In genomic region chr7:4842077-4842476, GRCm38 (mm10) we compare ENCODE assay signal across 11 mouse cellular contexts. TPM values are rescaled to one million over a fixed set of nuclear protein-coding genes. Genes with fewer than 3 reads are reported as not detected.
DNase-seq lines count a peak whose midpoint lies in the region; ATAC-seq lines count a peak whose summit lies in the region.
"Had no signal": no experiment of that assay in that cellular context is flagged by ENCODE, and none has a peak within 500 bp of the region (broad histone marks: within the 10 kb centered on the region; RNA-seq: fewer than 3 reads in every experiment).

No protein-coding gene starts in this region.

- ATAC-seq in kidney, embryonic 14.5 days (ENCODE audit: low FRiP score, low TSS enrichment): no peak
- no peak for ATAC-seq in forebrain, embryonic 16.5 days
- 0 out of 2 replicates have a peak, but pooled peaks have one; percentile 2 for ATAC-seq in neural tube, embryonic 15.5 days (ENCODE audit: low FRiP score)
- no peak for ATAC-seq in activated CD4-positive, CD25-positive, alpha-beta regulatory T cell, adult 4 months

- peaks cover 15% of the 10 kb centered on the region; the same call in 1 of the 2 replicates for H3K4me1 ChIP-seq in kidney, embryonic 14.5 days (ENCODE audit: control insufficient read depth, insufficient read depth, low read length)
- peaks cover 31% of the 10 kb centered on the region for H3K4me1 ChIP-seq in forebrain, embryonic 16.5 days (replicated peaks; ENCODE audit: control insufficient read depth, insufficient read depth, low read length)
- H3K4me1 ChIP-seq in neural tube, embryonic 15.5 days: peaks cover 39% of the 10 kb centered on the region

- no peaks in the 10 kb centered on the region for H3K36me3 ChIP-seq in kidney, embryonic 14.5 days (ENCODE audit: control insufficient read depth, insufficient read depth, low read length)
- no peaks in the 10 kb centered on the region for H3K36me3 ChIP-seq in forebrain, embryonic 16.5 days (ENCODE audit: control insufficient read depth, insufficient read depth)
- H3K36me3 ChIP-seq in neural tube, embryonic 15.5 days: no peaks in the 10 kb centered on the region

- H3K27ac ChIP-seq in kidney, embryonic 14.5 days (ENCODE audit: low read depth, low read length): no peak overlapping the region
- peak overlapping the region; percentile 23; the same call in 1 of the 2 replicates for H3K27ac ChIP-seq in forebrain, embryonic 16.5 days (ENCODE audit: low read length)
- peak overlapping the region; percentile 87 for H3K27ac ChIP-seq in neural tube, embryonic 15.5 days (replicated peaks)

- H3K4me2 ChIP-seq in kidney, embryonic 14.5 days (replicated peaks; ENCODE audit: low read depth, low read length): 0 out of 2 replicates have a peak overlapping the region, but pooled peaks have one; percentile 29
- H3K4me2 ChIP-seq in forebrain, embryonic 16.5 days (ENCODE audit: low read length): peak overlapping the region; percentile 82
- peak overlapping the region; percentile 80 for H3K4me2 ChIP-seq in neural tube, embryonic 15.5 days

- DNase-seq in kidney, postnatal 10 days: no peak
- DNase-seq in layer of hippocampus, postnatal 36 days: peak; percentile 62 to 74
- DNase-seq in adrenal gland, adult 2 months: no peak
- DNase-seq in thymus, postnatal 25 days: no peak
- DNase-seq: heart, postnatal 36 days had no signal

- WGBS in kidney, embryonic 14.5 days: 67% methylated on average over 5 of the region's 5 CpGs
- WGBS in forebrain, embryonic 16.5 days: 43% methylated on average over 5 of the region's 5 CpGs
- WGBS in neural tube, embryonic 15.5 days: 34% methylated on average over 5 of the region's 5 CpGs

- no peak overlapping the region for H3K4me3 ChIP-seq in kidney, embryonic 14.5 days (ENCODE audit: low read length)
- peak overlapping the region; percentile 62 for H3K4me3 ChIP-seq in forebrain, embryonic 16.5 days (replicated peaks; ENCODE audit: low read length)
- peak overlapping the region; percentile 49 for H3K4me3 ChIP-seq in neural tube, embryonic 15.5 days (replicated peaks)
- H3K4me3 ChIP-seq: myocyte had no signal

- no peak overlapping the region for H3K9ac ChIP-seq in kidney, embryonic 14.5 days (ENCODE audit: low read depth, low read length)
- peak overlapping the region; percentile 18 for H3K9ac ChIP-seq in forebrain, embryonic 16.5 days (replicated peaks; ENCODE audit: low read depth, low read length)
- peak overlapping the region; percentile 20 for H3K9ac ChIP-seq in neural tube, embryonic 15.5 days (replicated peaks)

- no peaks in the 10 kb centered on the region for H3K9me3 ChIP-seq in kidney, embryonic 14.5 days (ENCODE audit: control insufficient read depth, low read length)
- no peaks in the 10 kb centered on the region for H3K9me3 ChIP-seq in forebrain, embryonic 16.5 days (ENCODE audit: control insufficient read depth, low read length)
- H3K9me3 ChIP-seq in neural tube, embryonic 15.5 days (replicated peaks): no peaks in the 10 kb centered on the region

- peaks cover 45% of the 10 kb centered on the region for H3K27me3 ChIP-seq in kidney, embryonic 14.5 days (ENCODE audit: control insufficient read depth, insufficient read depth, low read length)
- H3K27me3 ChIP-seq in forebrain, embryonic 16.5 days (replicated peaks; ENCODE audit: control insufficient read depth, insufficient read depth, low read length): 0 out of 2 replicates have a peak, but pooled peaks cover 2% of the 10 kb centered on the region
- 0 out of 2 replicates have a peak, but pooled peaks cover 2% of the 10 kb centered on the region for H3K27me3 ChIP-seq in neural tube, embryonic 15.5 days (replicated peaks)

RNA-seq across cellular contexts. Expression of gene Shisa7, which starts 2.4 kb away (rescaled TPM):
- polyA plus RNA-seq in kidney, embryonic 14.5 days (2014; fragmentation: Nextera tagmentation; extraction: Ambion mirVana): 0.89 and 1.1 TPM in 2 replicates
- polyA plus RNA-seq in forebrain, embryonic 16.5 days (2015; fragmentation: Nextera tagmentation; extraction: Ambion mirVana): 8.7 and 13.2 TPM in 2 replicates
- 100 to 1,000 TPM; 176 to 202 TPM for total RNA-seq in layer of hippocampus, postnatal 36 days (2021)
- polyA plus RNA-seq in neural tube, embryonic 15.5 days (2015; fragmentation: Nextera tagmentation; extraction: Ambion mirVana): 10.6 and 11.3 TPM in 2 replicates
- 1 to 10 TPM; 1.9 TPM for total RNA-seq in adrenal gland, adult 2 months (2021)
- 2.9 and 4.0 TPM in 2 replicates for polyA plus RNA-seq in adrenal gland, adult 2 months (2012; rRNA removed)
- polyA plus RNA-seq in activated CD4-positive, CD25-positive, alpha-beta regulatory T cell, adult 4 months (2017; shearing (Covaris generic)): under 1 TPM in 1 of 2 experiments, not detected in 1; 0.09 TPM
- total RNA-seq: heart, postnatal 36 days had no signal
- polyA plus RNA-seq: C2C12, myocyte had no signal

RNA-seq across cellular contexts. Expression of gene Isoc2b, which starts 28.0 kb away (rescaled TPM):
- polyA plus RNA-seq in kidney, embryonic 14.5 days (2014; fragmentation: Nextera tagmentation; extraction: Ambion mirVana): 4.5 and 8.3 TPM in 2 replicates
- polyA plus RNA-seq in forebrain, embryonic 16.5 days (2015; fragmentation: Nextera tagmentation; extraction: Ambion mirVana): 3.2 and 4.3 TPM in 2 replicates
- total RNA-seq in layer of hippocampus, postnatal 36 days (2021): 1 to 10 TPM; 4.0 to 7.8 TPM
- 3.7 and 5.9 TPM in 2 replicates for polyA plus RNA-seq in neural tube, embryonic 15.5 days (2015; fragmentation: Nextera tagmentation; extraction: Ambion mirVana)
- 10 to 100 TPM; 10.9 to 23.8 TPM for total RNA-seq in adrenal gland, adult 2 months (2021)
- polyA plus RNA-seq in adrenal gland, adult 2 months (2012; rRNA removed): 75.4 and 78.2 TPM in 2 replicates
- 10 to 100 TPM; 34.4 to 50.2 TPM for polyA plus RNA-seq in activated CD4-positive, CD25-positive, alpha-beta regulatory T cell, adult 4 months (2017; shearing (Covaris generic))

RNA-seq across cellular contexts. Expression of gene Ube2s, which starts 29.7 kb away (rescaled TPM):
- 465 and 546 TPM in 2 replicates for polyA plus RNA-seq in kidney, embryonic 14.5 days (2014; fragmentation: Nextera tagmentation; extraction: Ambion mirVana)
- 291 and 311 TPM in 2 replicates for polyA plus RNA-seq in forebrain, embryonic 16.5 days (2015; fragmentation: Nextera tagmentation; extraction: Ambion mirVana)
- 100 to 1,000 TPM; 103 to 109 TPM for total RNA-seq in layer of hippocampus, postnatal 36 days (2021)
- polyA plus RNA-seq in neural tube, embryonic 15.5 days (2015; fragmentation: Nextera tagmentation; extraction: Ambion mirVana): 252 and 275 TPM in 2 replicates
- total RNA-seq in adrenal gland, adult 2 months (2021): 100 to 1,000 TPM in 1 of 2 experiments, 10 to 100 TPM in 1; 98.1 to 140 TPM
- polyA plus RNA-seq in adrenal gland, adult 2 months (2012; rRNA removed): 148 and 156 TPM in 2 replicates
- 10 to 100 TPM; 39.3 to 43.6 TPM for polyA plus RNA-seq in activated CD4-positive, CD25-positive, alpha-beta regulatory T cell, adult 4 months (2017; shearing (Covaris generic))

RNA-seq across cellular contexts. Expression of gene Isoc2a, which starts 34.9 kb away (rescaled TPM):
- polyA plus RNA-seq in kidney, embryonic 14.5 days (2014; fragmentation: Nextera tagmentation; extraction: Ambion mirVana): 0.95 and 1.3 TPM in 2 replicates
- polyA plus RNA-seq in forebrain, embryonic 16.5 days (2015; fragmentation: Nextera tagmentation; extraction: Ambion mirVana): 0.52 and 0.92 TPM in 2 replicates
- 10 to 100 TPM; 11.4 to 13.6 TPM for total RNA-seq in layer of hippocampus, postnatal 36 days (2021)
- polyA plus RNA-seq in neural tube, embryonic 15.5 days (2015; fragmentation: Nextera tagmentation; extraction: Ambion mirVana): 0.51 and 0.79 TPM in 2 replicates
- 10 to 100 TPM; 35.5 to 43.4 TPM for total RNA-seq in adrenal gland, adult 2 months (2021)
- polyA plus RNA-seq in adrenal gland, adult 2 months (2012; rRNA removed): 43.5 and 45.6 TPM in 2 replicates
- under 1 TPM; 0.20 to 0.69 TPM for polyA plus RNA-seq in activated CD4-positive, CD25-positive, alpha-beta regulatory T cell, adult 4 months (2017; shearing (Covaris generic))

RNA-seq across cellular contexts. Expression of gene Rpl28, which starts 49.4 kb away (rescaled TPM):
- polyA plus RNA-seq in kidney, embryonic 14.5 days (2014; fragmentation: Nextera tagmentation; extraction: Ambion mirVana): 251 and 292 TPM in 2 replicates
- 173 and 179 TPM in 2 replicates for polyA plus RNA-seq in forebrain, embryonic 16.5 days (2015; fragmentation: Nextera tagmentation; extraction: Ambion mirVana)
- total RNA-seq in layer of hippocampus, postnatal 36 days (2021): 100 to 1,000 TPM; 454 to 487 TPM
- 224 and 255 TPM in 2 replicates for polyA plus RNA-seq in neural tube, embryonic 15.5 days (2015; fragmentation: Nextera tagmentation; extraction: Ambion mirVana)
- total RNA-seq in adrenal gland, adult 2 months (2021): 1,000 to 10,000 TPM in 1 of 2 experiments, 100 to 1,000 TPM in 1; 958 to 1,234 TPM
- 237 and 255 TPM in 2 replicates for polyA plus RNA-seq in adrenal gland, adult 2 months (2012; rRNA removed)
- polyA plus RNA-seq in activated CD4-positive, CD25-positive, alpha-beta regulatory T cell, adult 4 months (2017; shearing (Covaris generic)): 100 to 1,000 TPM; 460 to 740 TPM

Comparison
In these comparisons a context has a peak if more than half of its experiments do, and no peak if none do; other contexts are left out.
1. H3K4me2 ChIP-seq: peak in every context shown above with its lines; median percentile 82 in forebrain, embryonic 16.5 days; 80 in neural tube, embryonic 15.5 days; 29 in kidney, embryonic 14.5 days.
2. DNase-seq: peak in layer of hippocampus, postnatal 36 days (2 of 2); none in kidney, postnatal 10 days (single experiment), adrenal gland, adult 2 months (single experiment) and thymus, postnatal 25 days (single experiment).